Mouse (Mus musculus) cerebellum, postnatal 4 days (tissue): Measurements from ENCODE around the gene Syn2.

ENCODE experiments used
- DNase-seq, 2 experiments: peaks; one replicate each; pipeline ENCODE4 v3.0.0; 2022; ENCODE audit warnings: low spot score in 2 of 2, mixed read lengths in 1 of 2

Syn2 gene

DNA sequence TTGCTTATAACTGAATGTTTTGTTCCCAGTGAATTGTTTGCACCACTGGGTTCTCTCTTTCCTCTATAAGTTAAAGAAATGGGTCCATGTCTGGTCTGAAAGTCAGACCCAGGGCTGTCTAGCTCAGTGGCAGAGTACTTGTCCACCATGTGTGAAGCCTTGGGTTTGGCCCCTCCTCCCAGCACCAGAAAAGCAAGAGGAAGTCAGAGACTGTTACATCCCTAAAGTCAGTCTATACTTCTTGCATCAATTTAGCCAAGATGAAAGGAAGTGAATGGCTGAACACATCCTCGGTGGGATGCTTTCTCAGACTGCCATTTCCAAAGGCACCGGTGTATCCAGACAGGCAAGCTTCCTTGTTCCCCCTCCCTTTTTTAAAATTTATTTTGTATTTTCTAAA is 156.4 kb downstream of the Syn2 start:
- DNase-seq: no peak

DNA sequence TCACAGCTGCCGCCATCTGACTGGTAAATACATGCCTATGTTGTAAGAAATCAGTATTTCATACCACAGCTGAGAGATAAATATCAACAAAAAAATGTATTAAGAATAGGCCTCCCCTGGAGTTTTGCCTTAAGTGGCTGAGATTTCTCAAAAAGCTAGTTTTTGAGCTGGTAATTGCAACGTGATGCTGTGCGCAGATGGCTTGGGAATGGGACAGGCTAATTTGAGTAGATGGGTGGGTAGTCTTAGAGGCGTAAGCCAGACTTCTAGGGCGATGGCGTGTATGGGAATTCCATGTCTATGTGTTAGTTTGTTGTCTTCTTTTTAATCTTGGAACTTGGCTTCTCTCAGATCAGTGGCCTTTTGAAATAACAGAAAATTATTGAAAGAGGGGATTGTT is 157.1 kb downstream of the Syn2 start:
- no peak for DNase-seq

DNA sequence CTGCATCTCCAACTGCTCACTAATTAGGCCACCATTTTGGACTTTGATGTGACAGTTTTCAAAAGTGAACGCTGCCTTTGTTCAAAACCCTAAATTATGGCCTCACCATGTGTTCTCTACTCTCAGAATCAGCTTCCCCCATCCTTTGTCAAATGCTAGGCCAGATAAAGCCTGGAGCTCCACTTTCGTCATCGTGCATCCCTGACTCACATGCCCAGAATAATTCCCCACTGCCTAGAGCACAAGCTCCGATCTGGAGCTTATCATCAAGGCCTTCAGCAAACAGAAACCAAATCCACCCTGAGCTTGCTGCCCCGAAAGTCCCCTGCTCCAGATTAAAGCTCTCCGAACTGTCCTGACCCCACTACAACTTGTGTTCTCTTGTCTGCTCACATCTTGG is 157.9 kb downstream of the Syn2 start:
- DNase-seq: no peak

DNA sequence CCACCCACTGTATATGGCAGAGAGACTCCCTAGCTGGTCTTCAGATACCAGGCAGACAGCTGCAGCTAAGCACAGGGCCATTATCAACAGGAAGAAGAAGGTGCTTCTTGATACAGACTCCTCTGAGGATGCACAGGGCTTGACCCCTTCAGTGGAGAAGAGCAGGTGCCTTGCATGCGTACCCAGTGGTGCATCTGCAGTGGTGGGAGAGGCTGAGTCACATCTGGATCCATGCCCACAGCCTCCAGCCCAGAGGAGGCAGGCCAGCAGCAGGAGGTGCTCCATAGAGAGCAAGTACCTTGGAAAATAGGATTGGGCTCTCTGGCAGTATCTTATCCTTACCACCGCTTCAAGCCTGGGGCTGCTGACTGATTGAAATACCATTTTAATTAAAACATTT is 159.2 kb downstream of the Syn2 start:
- no peak for DNase-seq

DNA sequence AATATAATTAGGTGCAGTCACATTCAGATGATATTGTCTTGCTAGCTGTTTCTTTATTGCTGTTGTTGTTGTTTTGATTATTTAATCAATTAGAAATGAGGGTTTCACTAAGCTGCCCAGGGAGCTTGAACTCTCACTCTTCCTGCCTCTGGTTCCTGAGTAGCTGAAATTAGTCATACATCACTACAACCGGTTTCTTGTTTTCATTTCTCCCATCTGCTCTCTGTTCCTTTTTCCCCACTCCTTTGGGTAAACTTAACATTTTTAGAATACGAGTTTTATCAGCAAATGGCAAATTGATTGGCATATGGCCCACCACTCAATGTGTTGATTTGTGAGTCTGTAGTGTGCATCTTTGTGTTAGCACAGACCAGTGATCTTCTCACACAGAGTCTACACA is 172.4 kb downstream of the Syn2 start:
- no peak for DNase-seq

DNA sequence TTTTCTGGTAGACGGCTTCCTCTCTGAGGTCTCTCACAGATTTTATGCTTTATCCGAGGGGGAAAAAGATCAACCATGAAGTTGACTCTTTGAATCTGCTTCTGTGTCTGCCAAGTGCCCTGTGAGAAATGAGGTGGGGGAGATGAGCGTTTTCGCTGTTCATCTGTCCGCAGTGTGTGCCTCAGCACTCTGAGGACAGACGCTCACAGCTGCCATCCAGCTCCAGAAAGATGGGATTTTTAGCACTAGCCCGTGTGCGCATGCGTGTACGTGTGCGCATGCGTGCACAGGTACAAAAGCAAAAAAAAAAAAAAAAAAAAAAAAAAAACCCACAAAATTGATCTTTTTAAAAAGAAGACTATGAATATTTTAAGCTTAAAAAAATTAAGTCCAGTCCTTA is 178.1 kb downstream of the Syn2 start:
- DNase-seq: peak in 1 of 2 experiments; percentile 21

DNA sequence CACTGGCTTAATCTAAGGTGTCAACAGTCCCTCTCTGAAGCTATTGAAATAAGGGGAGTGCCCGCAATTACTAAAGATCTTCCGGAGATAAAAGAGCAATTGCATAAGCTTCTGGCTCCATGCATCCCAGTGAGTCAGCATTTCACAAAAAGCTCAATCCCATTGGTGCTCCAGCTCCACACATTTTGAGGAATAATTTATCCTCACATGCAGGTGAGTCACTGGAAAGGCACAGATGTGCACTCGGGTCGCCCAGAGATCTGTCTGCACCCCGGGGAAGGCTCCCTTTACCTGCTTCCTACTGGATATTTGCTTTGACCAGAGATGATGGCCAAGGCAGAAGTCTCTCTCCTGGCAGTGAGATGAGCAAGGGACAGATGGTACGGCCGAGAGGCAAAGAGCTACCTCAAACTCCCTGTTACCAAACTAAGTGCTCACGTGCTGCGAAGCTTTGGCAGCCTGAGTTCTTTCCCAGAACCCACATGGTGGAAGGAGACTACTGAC is 178.6 kb downstream of the Syn2 start:
- peak in 1 of 2 experiments; percentile 10 for DNase-seq

DNA sequence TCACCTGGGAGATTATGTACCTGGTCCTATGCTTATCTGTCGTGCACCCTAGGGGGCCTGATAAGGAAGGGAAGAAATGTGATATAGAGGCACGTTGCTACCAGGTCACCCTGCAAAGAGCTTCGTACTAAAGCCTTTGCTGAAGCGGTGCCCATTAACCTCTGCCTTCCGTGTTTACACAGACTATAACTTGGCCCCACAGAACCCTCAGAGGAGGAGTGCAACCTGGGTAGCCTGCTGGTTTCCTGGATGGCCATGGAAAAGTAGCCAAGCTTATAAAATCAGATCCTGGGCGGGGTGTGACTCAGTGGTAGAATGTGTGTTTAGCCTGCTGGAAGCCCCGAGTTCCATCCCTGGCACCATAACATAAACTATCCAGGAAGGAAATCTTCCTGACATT is 179.2 kb downstream of the Syn2 start:
- DNase-seq: no peak

DNA sequence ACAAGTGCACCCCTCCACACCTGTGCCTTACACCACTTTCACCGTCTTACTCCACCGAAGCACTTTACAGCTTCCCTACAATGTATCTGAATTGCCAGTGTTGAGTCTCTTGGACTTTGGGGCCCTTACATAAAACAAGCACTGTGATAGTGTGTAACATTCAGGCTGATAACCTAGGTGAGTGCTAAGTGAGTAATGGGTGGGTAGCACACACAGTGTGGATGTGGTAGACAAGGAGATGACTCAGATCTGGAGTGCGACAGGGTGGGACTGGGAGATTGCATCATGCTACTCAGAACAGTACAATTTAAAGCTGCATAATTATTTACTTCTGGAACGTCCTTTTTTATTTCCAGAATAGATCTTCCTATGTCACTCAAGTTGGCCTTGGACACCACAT is 181.1 kb downstream of the Syn2 start:
- DNase-seq: no peak

DNA sequence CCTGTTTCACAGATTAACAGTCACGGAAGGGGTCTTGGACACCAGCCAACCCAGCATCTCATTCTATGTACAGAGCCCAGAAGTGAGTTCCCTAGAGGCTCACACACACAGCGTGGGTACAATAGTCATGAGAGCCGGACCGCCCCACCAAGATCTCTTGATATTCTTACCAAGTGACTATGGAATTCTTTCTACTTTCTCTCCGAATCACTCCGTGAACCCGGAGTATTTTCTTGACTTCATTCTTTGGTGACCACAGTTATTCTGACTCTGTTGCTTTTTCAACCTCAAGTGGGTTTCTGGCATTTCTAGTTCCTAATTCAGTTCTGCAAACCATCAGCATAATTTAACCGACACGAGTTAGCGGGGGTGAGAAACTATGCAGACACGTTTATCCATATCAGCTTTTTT is 182.1 kb downstream of the Syn2 start:
- DNase-seq: peak in 1 of 2 experiments; percentile 8

DNA sequence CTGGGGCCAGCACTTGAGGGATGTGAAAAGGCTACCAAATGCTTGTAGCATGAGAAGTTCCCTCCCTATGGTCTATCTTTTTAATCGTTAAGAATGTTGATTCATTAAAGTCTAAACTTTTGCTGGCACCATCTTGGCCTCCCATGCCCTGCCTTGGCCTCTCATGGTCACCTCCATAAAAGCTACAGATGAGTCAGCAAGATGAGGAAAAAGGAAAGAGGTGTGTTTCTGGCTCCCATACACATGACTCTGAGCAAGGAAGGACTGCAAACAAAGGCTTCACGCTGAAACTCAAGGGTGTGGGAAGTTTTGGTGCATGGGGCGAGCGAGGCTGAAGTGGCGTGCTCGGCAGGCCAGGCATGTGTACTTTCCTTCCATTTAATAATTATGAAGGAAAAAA is 184.1 kb downstream of the Syn2 start:
- no peak for DNase-seq

DNA sequence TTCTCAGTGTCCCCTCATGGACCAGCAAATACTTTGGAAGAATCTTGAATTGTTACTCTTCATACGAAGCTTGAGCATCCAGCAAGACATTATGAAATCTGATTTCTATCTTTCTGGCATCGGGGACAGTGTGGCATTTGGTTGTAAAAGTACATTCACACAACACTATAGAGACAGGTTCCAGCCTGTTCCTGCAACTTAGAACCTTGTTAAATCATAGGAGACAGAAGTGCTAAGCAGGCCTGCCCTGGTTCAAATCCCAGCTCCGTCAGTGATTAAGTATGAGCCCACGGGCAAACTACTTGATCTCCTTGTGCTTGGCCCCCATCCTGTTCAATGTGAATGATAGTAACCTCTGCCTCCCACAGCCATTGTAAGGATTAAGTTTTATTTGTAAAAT is 185.0 kb downstream of the Syn2 start:
- no peak for DNase-seq

DNA sequence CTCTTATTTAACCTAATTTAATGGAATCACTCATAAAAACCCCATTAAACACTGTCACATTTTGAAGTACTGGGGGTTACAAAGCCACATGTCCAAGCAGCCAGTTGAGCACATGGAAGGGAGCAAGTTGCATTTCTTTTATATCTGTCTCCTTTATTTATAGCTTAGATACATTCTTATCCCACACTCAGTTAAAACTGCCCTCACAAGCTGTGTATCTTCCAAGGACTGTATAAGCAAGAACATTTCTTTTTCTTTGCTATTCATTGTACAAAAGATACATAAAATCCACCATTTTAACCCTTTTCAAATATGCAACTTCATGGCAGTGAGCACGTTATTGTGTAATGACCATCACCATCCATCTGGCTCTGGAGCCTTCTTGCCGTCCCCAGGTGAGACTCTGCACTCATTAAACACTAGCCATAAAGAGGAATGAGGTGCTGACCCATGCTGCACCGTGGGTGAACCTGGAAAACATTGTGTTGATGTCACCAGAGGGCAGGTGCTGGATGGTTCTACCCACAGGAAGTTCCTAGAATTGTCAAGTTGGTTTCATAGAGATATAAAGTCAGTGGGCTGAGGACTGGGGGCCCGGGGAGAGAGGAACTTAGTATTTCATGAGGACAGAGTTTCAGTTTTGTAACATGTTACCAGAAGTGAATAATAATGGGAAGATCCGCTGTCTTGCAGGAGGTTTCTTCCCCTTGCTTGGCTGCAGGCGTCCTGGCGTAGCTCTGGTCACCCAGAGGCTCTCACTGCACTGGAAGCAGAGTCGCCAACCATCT is 186.4 kb downstream of the Syn2 start:
- no peak for DNase-seq

DNA sequence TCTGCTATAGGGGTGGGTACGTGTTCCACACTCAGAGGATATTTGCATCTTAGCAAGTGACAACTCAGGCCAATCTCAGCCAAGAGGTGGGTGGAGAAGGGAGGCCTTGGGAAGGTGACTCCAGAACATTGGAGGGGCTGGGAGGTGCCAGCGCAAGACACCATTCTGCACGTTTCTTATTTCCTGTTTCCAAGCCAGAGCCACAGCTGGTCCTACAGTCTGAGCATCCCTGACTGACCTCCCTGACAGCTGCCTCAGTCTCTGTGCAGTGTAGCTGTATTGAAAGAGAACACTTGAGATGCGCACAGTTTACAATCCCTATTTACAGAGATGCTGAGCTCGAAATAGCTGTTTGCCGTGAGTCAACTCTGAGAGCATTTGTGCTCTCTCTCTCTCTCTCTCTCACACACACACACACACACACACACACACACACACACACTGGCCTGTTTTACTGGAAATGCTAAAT is 187.2 kb downstream of the Syn2 start:
- no peak for DNase-seq

DNA sequence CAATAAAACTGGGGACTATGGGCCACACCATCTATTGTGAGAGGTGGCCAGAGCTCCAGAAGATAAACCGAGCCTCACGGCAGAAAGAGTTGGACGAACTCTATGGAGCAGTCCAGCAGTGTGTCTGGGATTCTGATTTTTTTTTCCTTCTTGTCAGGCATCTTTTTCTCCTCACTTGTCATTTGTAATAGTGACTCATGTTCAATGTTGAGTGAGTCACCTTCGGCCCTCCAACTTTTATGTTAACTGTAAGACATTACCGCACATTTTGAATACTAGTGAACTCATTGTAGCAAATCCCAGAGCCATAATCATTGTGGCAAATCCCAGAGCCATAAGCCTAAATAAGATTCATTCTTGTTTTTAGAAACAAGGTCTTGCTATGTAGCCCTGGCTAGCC is 188.3 kb downstream of the Syn2 start:
- DNase-seq: no peak

DNA sequence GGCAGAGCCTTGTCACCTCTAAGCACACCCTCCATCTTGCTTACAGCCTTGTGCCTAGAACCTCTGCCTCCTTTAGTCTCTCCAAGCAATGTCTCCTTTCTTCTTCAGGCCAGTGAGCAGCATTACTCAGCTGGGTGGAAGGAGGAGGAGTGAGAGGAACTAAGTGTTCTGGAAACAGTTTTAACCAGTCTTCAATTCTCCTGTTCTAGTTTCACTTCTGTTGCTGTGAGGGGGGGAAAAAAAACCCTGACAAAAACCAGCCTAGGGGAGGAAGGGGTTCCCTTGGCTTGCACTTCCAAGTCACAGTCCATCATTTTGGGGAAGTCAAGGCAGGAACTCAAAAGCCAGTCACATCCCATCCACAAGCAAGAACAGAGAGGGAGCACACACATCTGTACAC is 196.3 kb downstream of the Syn2 start:
- DNase-seq: no peak
